Mouse (Mus musculus): ENCODE measurements at regions not wholly inside any gene's neighbourhood (a gene's known extent, or its start where the extent isn't known, plus 50 kb on each side); places are given as distances from the start of the nearest gene placed in this dataset.

DNA sequence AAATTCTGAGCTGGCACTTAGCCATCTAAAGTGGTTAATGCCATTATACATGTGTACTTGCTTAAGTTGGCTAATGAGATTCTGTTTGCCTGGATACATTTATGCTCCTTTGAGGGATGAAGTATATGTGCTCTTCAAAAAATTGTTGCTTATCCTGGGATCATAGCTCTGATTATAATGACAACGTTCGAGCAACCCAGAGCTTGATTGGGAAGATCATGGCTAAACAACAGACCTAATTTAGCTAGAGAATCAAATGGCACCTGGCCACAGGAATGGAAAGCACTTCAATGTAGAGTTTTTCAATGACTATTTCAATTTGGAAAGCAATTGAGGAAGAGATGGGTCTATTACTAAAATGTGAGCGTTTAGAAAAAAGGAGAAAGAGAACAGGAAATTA lies 553.7 kb upstream of the Frg1 start:
- no peaks in the 10 kb centered on the region for H3K9me3 ChIP-seq (replicated peaks; ENCODE audit: control insufficient read depth, low read length)
- no peaks in the 10 kb centered on the region for H3K27me3 ChIP-seq (ENCODE audit: control insufficient read depth, insufficient read depth, low read length)

DNA sequence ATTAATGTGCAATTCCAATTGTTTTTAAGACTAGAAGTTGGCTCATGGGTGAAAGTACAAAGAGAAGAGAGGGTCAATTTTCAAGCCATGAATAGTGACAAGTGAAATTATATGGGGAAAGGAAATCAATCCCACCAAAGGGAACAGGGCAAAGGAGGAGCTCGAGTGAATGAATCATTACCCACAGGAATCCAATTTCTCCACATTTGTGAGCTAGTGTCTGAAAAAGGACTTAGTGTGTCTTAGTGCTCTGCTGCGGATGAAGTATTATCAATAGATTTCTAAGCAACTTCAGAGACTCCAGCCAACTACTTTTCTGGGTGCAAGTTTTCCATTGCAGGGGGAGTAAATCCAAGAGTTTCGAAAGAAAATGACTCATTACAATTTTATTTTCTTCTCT lies 552.5 kb upstream of the Frg1 start:
- Histone ChIP-seq H3K27ac (ENCODE audit: low read depth, low read length) (no peak overlapping the region), H3K9me3 (replicated peaks; ENCODE audit: control insufficient read depth, low read length) (no peaks in the 10 kb centered on the region), H3K9ac (ENCODE audit: low read depth, low read length) (no peak overlapping the region)

More for the DNA sequence above, 553.7 kb upstream of the Frg1 start:
- H3K4me2 ChIP-seq = no peak overlapping the region
- 76% methylated on average over 3 of the region's 3 CpGs for WGBS (ENCODE audit: insufficient replicate concordance)
- no peak overlapping the region for H3K9ac ChIP-seq (ENCODE audit: low read depth, low read length)
- H3K36me3 ChIP-seq (ENCODE audit: control insufficient read depth, insufficient read depth, low read length) = no peaks in the 10 kb centered on the region
- no peak for ATAC-seq (replicated peaks; ENCODE audit: insufficient number of reproducible peaks, low FRiP score, low TSS enrichment)
- H3K4me1 ChIP-seq (ENCODE audit: control insufficient read depth, insufficient read depth, low read length) = no peaks in the 10 kb centered on the region
- H3K4me3 ChIP-seq (ENCODE audit: low read depth, low read length) = no peak overlapping the region
- no peak overlapping the region for H3K27ac ChIP-seq (ENCODE audit: low read depth, low read length)

DNA sequence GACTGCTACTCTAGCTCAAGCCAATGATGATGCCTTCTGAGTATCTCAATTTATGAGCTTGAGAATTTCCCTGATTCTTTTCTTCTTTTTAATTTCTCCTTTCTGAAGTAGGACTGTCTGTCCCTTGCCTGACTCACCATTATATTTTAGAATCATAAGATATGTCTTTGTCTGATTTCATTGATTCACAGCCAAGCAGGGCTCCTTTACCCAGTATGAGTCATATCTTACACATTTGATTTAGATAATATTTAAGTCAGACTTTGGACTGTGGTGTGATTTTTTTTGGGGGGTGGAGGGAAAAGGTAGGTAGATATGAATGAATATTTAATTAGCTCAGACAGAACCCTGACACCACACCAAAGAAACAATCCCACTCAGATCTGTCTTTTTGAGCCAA lies 547.2 kb upstream of the Frg1 start:
- H3K9ac ChIP-seq (ENCODE audit: low read depth, low read length) = no peak overlapping the region
- H3K4me2 ChIP-seq = no peak overlapping the region
- ATAC-seq (replicated peaks; ENCODE audit: insufficient number of reproducible peaks, low FRiP score, low TSS enrichment) = no peak

More for the DNA sequence above, 552.5 kb upstream of the Frg1 start:
- H3K36me3 ChIP-seq (ENCODE audit: control insufficient read depth, insufficient read depth, low read length) = no peaks in the 10 kb centered on the region
- no peak overlapping the region for H3K4me2 ChIP-seq
- 84% methylated on average over 3 of the region's 3 CpGs for WGBS (ENCODE audit: insufficient replicate concordance)
- ATAC-seq (replicated peaks; ENCODE audit: insufficient number of reproducible peaks, low FRiP score, low TSS enrichment) = no peak
- H3K4me1 ChIP-seq (ENCODE audit: control insufficient read depth, insufficient read depth, low read length) = no peaks in the 10 kb centered on the region
- no peak overlapping the region for H3K4me3 ChIP-seq (ENCODE audit: low read depth, low read length)
- no peaks in the 10 kb centered on the region for H3K27me3 ChIP-seq (ENCODE audit: control insufficient read depth, insufficient read depth, low read length)

GRCm38 (mm10) chr8:41956878-41957277 lies 540.0 kb upstream of the Frg1 start:
- Histone ChIP-seq H3K4me2 (no peak overlapping the region), H3K4me1 (ENCODE audit: control insufficient read depth, insufficient read depth, low read length) (no peaks in the 10 kb centered on the region), H3K27ac (ENCODE audit: low read depth, low read length) (no peak overlapping the region), H3K9me3 (replicated peaks; ENCODE audit: control insufficient read depth, low read length) (no peaks in the 10 kb centered on the region), H3K36me3 (ENCODE audit: control insufficient read depth, insufficient read depth, low read length) (no peaks in the 10 kb centered on the region), H3K27me3 (ENCODE audit: control insufficient read depth, insufficient read depth, low read length) (no peaks in the 10 kb centered on the region), H3K4me3 (ENCODE audit: low read depth, low read length) (no peak overlapping the region), H3K9ac (ENCODE audit: low read depth, low read length) (no peak overlapping the region)
- no peak for ATAC-seq (replicated peaks; ENCODE audit: insufficient number of reproducible peaks, low FRiP score, low TSS enrichment)
- 69% methylated on average over 1 of the region's 1 CpGs for WGBS (ENCODE audit: insufficient replicate concordance)

More for the DNA sequence above, 547.2 kb upstream of the Frg1 start:
- no peak overlapping the region for H3K4me3 ChIP-seq (ENCODE audit: low read depth, low read length)
- no peaks in the 10 kb centered on the region for H3K36me3 ChIP-seq (ENCODE audit: control insufficient read depth, insufficient read depth, low read length)
- H3K4me1 ChIP-seq (ENCODE audit: control insufficient read depth, insufficient read depth, low read length) = no peaks in the 10 kb centered on the region
- no peak overlapping the region for H3K27ac ChIP-seq (ENCODE audit: low read depth, low read length)
- no peaks in the 10 kb centered on the region for H3K9me3 ChIP-seq (replicated peaks; ENCODE audit: control insufficient read depth, low read length)
- H3K27me3 ChIP-seq (ENCODE audit: control insufficient read depth, insufficient read depth, low read length) = no peaks in the 10 kb centered on the region

DNA sequence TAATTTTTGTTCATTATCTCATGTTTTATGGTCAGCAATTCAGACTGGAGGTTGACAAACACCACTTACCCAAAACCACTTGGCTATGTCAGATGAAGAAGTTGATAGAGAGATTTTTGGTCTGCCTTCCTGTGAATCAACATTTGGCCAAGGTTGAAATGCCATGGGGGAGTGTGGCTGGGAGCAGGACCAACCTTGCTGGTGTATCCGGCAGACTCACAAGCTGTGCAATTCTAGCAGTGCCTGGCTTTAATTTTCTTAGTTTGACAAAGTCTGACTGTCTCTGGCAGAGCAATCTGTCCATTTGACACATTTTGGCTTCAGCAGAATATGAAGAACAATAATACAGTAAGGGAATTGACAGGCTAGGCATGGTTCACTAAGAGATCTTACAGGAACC lies 533.9 kb upstream of the Frg1 start:
- WGBS (ENCODE audit: insufficient replicate concordance) = 81% methylated on average over 1 of the region's 1 CpGs
- Histone ChIP-seq H3K4me2 (no peak overlapping the region), H3K27ac (ENCODE audit: low read depth, low read length) (no peak overlapping the region), H3K9me3 (replicated peaks; ENCODE audit: control insufficient read depth, low read length) (no peaks in the 10 kb centered on the region), H3K36me3 (ENCODE audit: control insufficient read depth, insufficient read depth, low read length) (no peaks in the 10 kb centered on the region), H3K27me3 (ENCODE audit: control insufficient read depth, insufficient read depth, low read length) (no peaks in the 10 kb centered on the region), H3K4me1 (ENCODE audit: control insufficient read depth, insufficient read depth, low read length) (no peaks in the 10 kb centered on the region), H3K9ac (ENCODE audit: low read depth, low read length) (no peak overlapping the region), H3K4me3 (ENCODE audit: low read depth, low read length) (no peak overlapping the region)
- ATAC-seq (replicated peaks; ENCODE audit: insufficient number of reproducible peaks, low FRiP score, low TSS enrichment) = no peak

DNA sequence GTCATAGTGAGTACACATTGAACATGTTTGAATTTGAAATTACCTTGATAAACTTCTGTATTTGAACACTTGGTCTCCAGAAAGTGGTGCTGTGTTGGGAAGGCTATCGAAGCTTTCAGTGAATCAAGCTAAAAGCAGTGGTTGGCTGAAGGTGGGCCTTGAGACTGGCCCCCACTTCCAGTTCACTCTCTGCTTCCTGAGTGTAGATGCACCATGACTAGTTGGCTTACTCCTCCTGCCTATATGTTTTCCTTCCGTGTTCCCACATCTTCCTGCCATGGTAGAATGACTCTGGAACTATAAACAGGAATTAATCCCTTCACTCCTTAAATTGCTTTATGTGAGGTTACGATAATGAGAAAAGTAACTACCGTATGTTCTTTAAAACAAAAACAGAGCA lies 522.4 kb upstream of the Frg1 start:
- Histone ChIP-seq H3K9ac (ENCODE audit: low read depth, low read length) (no peak overlapping the region), H3K4me3 (ENCODE audit: low read depth, low read length) (no peak overlapping the region), H3K27me3 (ENCODE audit: control insufficient read depth, insufficient read depth, low read length) (no peaks in the 10 kb centered on the region), H3K9me3 (replicated peaks; ENCODE audit: control insufficient read depth, low read length) (no peaks in the 10 kb centered on the region), H3K27ac (ENCODE audit: low read depth, low read length) (no peak overlapping the region), H3K4me1 (ENCODE audit: control insufficient read depth, insufficient read depth, low read length) (no peaks in the 10 kb centered on the region), H3K36me3 (ENCODE audit: control insufficient read depth, insufficient read depth, low read length) (no peaks in the 10 kb centered on the region), H3K4me2 (no peak overlapping the region)
- 77% methylated on average over 4 of the region's 4 CpGs for WGBS (ENCODE audit: insufficient replicate concordance)
- no peak for ATAC-seq (replicated peaks; ENCODE audit: insufficient number of reproducible peaks, low FRiP score, low TSS enrichment)

DNA sequence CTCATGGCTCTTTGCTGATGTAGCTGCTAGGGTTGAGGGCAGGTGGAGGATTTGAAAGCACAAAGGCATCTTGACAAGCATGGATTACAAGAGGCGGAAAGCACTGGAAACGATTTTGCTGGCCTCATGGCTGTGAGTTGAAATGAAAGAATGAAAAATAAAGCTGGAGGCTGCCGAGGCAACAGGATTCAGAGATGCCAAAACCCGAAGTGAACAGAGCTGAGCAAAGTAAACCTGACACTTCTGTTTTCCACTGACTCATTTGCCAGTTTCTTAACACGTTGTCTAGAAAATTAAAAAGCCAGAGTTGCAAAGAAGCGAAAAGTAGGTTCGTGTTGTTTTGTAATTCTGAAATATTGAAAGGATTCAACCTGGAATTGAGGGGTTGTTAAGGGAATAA lies 504.2 kb upstream of the Frg1 start:
- H3K4me2 ChIP-seq = no peak overlapping the region
- no peak for ATAC-seq (replicated peaks; ENCODE audit: insufficient number of reproducible peaks, low FRiP score, low TSS enrichment)
- H3K27ac ChIP-seq (ENCODE audit: low read depth, low read length) = no peak overlapping the region
- 76% methylated on average over 7 of the region's 7 CpGs for WGBS (ENCODE audit: insufficient replicate concordance)
- no peaks in the 10 kb centered on the region for H3K4me1 ChIP-seq (ENCODE audit: control insufficient read depth, insufficient read depth, low read length)
- no peaks in the 10 kb centered on the region for H3K27me3 ChIP-seq (ENCODE audit: control insufficient read depth, insufficient read depth, low read length)
- H3K9ac ChIP-seq (ENCODE audit: low read depth, low read length) = no peak overlapping the region
- no peaks in the 10 kb centered on the region for H3K36me3 ChIP-seq (ENCODE audit: control insufficient read depth, insufficient read depth, low read length)
- no peak overlapping the region for H3K4me3 ChIP-seq (ENCODE audit: low read depth, low read length)
- no peaks in the 10 kb centered on the region for H3K9me3 ChIP-seq (replicated peaks; ENCODE audit: control insufficient read depth, low read length)

DNA sequence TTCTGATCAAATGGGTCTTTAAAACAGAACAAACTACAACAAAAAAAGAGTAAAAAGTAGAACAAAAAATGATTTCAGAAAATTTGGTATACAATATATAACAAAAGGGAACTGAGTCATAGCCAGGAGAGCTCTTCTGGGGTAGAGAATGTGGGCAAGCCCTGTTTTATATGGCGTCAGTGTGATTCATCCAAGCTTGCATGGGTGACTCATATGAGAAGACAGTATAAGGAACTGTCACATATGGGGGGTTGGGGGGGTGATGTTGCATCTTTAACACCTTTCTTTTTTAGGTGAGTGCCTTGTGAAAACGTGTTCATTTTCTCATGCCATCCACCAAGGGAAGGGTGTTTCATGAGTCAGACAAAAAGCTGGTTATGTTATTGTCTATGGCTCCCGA lies 503.7 kb upstream of the Frg1 start:
- ATAC-seq (replicated peaks; ENCODE audit: insufficient number of reproducible peaks, low FRiP score, low TSS enrichment) = no peak
- H3K9me3 ChIP-seq (replicated peaks; ENCODE audit: control insufficient read depth, low read length) = no peaks in the 10 kb centered on the region
- H3K4me1 ChIP-seq (ENCODE audit: control insufficient read depth, insufficient read depth, low read length) = no peaks in the 10 kb centered on the region
- no peaks in the 10 kb centered on the region for H3K36me3 ChIP-seq (ENCODE audit: control insufficient read depth, insufficient read depth, low read length)
- no peak overlapping the region for H3K4me3 ChIP-seq (ENCODE audit: low read depth, low read length)
- no peaks in the 10 kb centered on the region for H3K27me3 ChIP-seq (ENCODE audit: control insufficient read depth, insufficient read depth, low read length)
- 77% methylated on average over 3 of the region's 3 CpGs for WGBS (ENCODE audit: insufficient replicate concordance)
- no peak overlapping the region for H3K4me2 ChIP-seq
- H3K9ac ChIP-seq (ENCODE audit: low read depth, low read length) = no peak overlapping the region
- H3K27ac ChIP-seq (ENCODE audit: low read depth, low read length) = no peak overlapping the region

- Histone ChIP-seq H3K27me3 (ENCODE audit: control insufficient read depth, insufficient read depth, low read length) (no peaks in the 10 kb centered on the region), H3K4me1 (ENCODE audit: control insufficient read depth, insufficient read depth, low read length) (no peaks in the 10 kb centered on the region), H3K4me2 (no peak overlapping the region), H3K9me3 (replicated peaks; ENCODE audit: control insufficient read depth, low read length) (no peaks in the 10 kb centered on the region), H3K27ac (ENCODE audit: low read depth, low read length) (no peak overlapping the region), H3K36me3 (ENCODE audit: control insufficient read depth, insufficient read depth, low read length) (no peaks in the 10 kb centered on the region), H3K9ac (ENCODE audit: low read depth, low read length) (no peak overlapping the region), H3K4me3 (ENCODE audit: low read depth, low read length) (no peak overlapping the region)
- no peak for ATAC-seq (replicated peaks; ENCODE audit: insufficient number of reproducible peaks, low FRiP score, low TSS enrichment)
- 56% methylated on average over 2 of the region's 2 CpGs for WGBS (ENCODE audit: insufficient replicate concordance)
These were observed 461.3 kb upstream of the Frg1 start for GRCm38 (mm10) chr8:41878029-41878748.
